Mouse (Mus musculus) ES-E14 (cell line): Measurements from ENCODE around the gene Cdk15. TPM values are rescaled to one million over a fixed set of nuclear protein-coding genes. Genes with fewer than 3 reads are reported as not detected.

Source experiments
- DNase-seq: peaks from one replicate; pipeline ENCODE4 v3.0.0-alpha.2; 2013; ENCODE audit warnings: low read depth, low spot score
- H3K27ac ChIP-seq: 2 replicates; pipeline ENCODE4 v1.5.1; 2012; ENCODE audit warnings: low read depth, mild to moderate bottlenecking, low read length, moderate library complexity, mixed read lengths; ENCODE audit not compliant: poor library complexity, insufficient read depth, severe bottlenecking
- H3K36me3 ChIP-seq: 2 replicates; pipeline ENCODE4 v1.6.1; 2012; ENCODE audit warnings: mild to moderate bottlenecking, low read length, moderate library complexity, mixed read lengths; ENCODE audit not compliant: control insufficient read depth, poor library complexity, insufficient read depth, severe bottlenecking
- H3K4me1 ChIP-seq, 2 experiments: fragments of 150-350 bp in 1 of 2; sonication (generic) in 1 of 2; 2 replicates each; pipeline ENCODE4 v1.6.1; 2012; ENCODE audit warnings: low read length in 2 of 2, mild to moderate bottlenecking in 1 of 2, mixed read lengths in 1 of 2; ENCODE audit not compliant: control insufficient read depth in 2 of 2, insufficient read depth in 2 of 2, poor library complexity in 1 of 2
- H3K4me3 ChIP-seq, 2 experiments: fragments of 150-350 bp in 1 of 2; sonication (generic) in 1 of 2; 2 replicates each; pipeline ENCODE4 v1.5.1; 2012; ENCODE audit warnings: low read length in 2 of 2, low read depth in 1 of 2, mild to moderate bottlenecking in 1 of 2, mixed read lengths in 1 of 2; ENCODE audit not compliant: insufficient read depth in 1 of 2, poor library complexity in 1 of 2, severe bottlenecking in 1 of 2
- H3K9ac ChIP-seq: 2 replicates; pipeline ENCODE4 v1.6.1; 2012; ENCODE audit warnings: low read depth, mild to moderate bottlenecking, low read length, mixed read lengths; ENCODE audit not compliant: poor library complexity, insufficient read depth, severe bottlenecking
- H3K9me3 ChIP-seq: fragments of 150-350 bp; sonication (generic); 2 replicates; pipeline ENCODE4 v1.6.1; 2012; ENCODE audit warnings: low read depth, mild to moderate bottlenecking, low read length; ENCODE audit not compliant: control insufficient read depth, insufficient read depth
- CHD2 ChIP-seq: IDR thresholded peaks from 2 replicates; pipeline ENCODE4 v1.6.1; 2014; ENCODE audit warnings: mild to moderate bottlenecking, low read depth, low read length, inconsistent platforms
- HCFC1 ChIP-seq: IDR thresholded peaks from 2 replicates; pipeline ENCODE4 v1.6.1; 2012; ENCODE audit warnings: low read length, inconsistent platforms, borderline replicate concordance; ENCODE audit not compliant: insufficient read depth
- MAFK ChIP-seq: IDR thresholded peaks from 2 replicates; pipeline ENCODE4 v1.6.1; 2014; ENCODE audit warnings: mild to moderate bottlenecking, low read depth, low read length, inconsistent platforms; ENCODE audit not compliant: insufficient read depth
- ZC3H11A ChIP-seq: IDR thresholded peaks from 2 replicates; pipeline ENCODE4 v1.6.1; 2012; ENCODE audit warnings: low read depth, mild to moderate bottlenecking, inconsistent platforms, low read length, borderline replicate concordance
- ZNF384 ChIP-seq: IDR thresholded peaks from 2 replicates; pipeline ENCODE4 v1.6.1; 2012; ENCODE audit warnings: low read depth, low read length, inconsistent platforms
- in situ Hi-C, 2 experiments: fragments of 600-800 bp; cut with MboI; formaldehyde crosslinking; loops; one replicate each; pipeline ENCODE4 v1.15.1; 2025; ENCODE audit warnings: low sequenced_read_pairs in 2 of 2, inconsistent platforms in 1 of 2; ENCODE audit not compliant: unreplicated experiment in 2 of 2
- total RNA-seq: library from RNA; depleted of rRNA; stranded (reverse); fragments of 300-350 nt; gene quantifications from 2 replicates; pipeline ENCODE4 v1.2.3, GENCODE M21; 2012

Gene Cdk15
- total RNA-seq, 1 experiment: 0.58 TPM

DNA sequence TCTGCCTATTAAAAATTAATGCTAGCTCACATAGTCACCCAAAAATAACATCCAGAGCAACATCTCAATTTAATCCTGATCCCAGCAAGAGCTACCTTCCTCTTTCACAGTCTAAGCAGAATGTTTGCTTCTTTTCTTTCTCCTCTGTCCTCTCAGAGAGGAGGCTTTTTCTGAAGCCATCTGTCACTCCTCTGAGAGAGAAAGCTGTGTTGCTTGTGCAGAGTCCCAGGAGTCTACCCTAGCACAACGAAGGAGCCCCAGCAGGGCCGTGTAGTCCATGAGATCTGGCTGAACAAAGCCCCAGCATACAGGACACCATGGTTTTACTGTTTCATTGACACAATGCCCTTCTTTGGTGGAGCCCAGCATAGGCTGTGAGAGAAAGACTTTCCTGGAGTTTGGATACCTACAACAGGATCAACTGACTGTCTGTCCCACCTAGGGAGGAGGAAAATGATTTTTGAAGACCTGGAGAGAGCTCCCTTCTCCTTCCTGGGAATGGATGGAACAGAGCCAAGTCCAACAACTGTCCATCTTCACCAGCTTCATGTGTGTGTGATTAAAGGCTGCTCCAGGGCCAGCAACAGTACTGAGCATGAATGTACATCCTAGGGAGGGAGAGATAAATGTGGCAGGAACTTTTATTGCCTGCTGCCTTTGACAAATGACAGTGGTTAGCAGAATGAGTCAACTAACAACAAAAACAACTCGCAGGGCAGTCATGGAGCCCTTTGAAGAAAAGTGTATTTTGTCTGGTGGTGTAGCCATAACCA is 131.0 kb downstream of the Cdk15 start:
- Histone ChIP-seq H3K9ac (no peak overlapping the region), H3K27ac (no peak overlapping the region), H3K9me3 (no peaks in the 10 kb centered on the region), H3K36me3 (no peaks in the 10 kb centered on the region), H3K4me3 (no peak overlapping the region), H3K4me1 (peaks cover 5 to 12% of the 10 kb centered on the region in 2 experiments; a peak in 2 of 4 replicates)
- in situ Hi-C loops: no loop called here
- DNase-seq: no peak
- TF ChIP-seq MAFK: no peak

GRCm38 (mm10) chr1:59389181-59389580 is 132.5 kb downstream of the Cdk15 start:
- in situ Hi-C loops: no loop called here
- peaks cover 2 to 8% of the 10 kb centered on the region in 2 experiments; a peak in 1 of 4 replicates for H3K4me1 ChIP-seq
- no peak for TF ChIP-seq MAFK
- TF ChIP-seq HCFC1: no peak
- peak; percentile 59; the same call in 1 of the 2 replicates for TF ChIP-seq ZNF384
- no peak for DNase-seq
- no peaks in the 10 kb centered on the region for H3K36me3 ChIP-seq
- H3K9ac ChIP-seq: no peak overlapping the region
- no peaks in the 10 kb centered on the region for H3K9me3 ChIP-seq
- no peak overlapping the region for H3K27ac ChIP-seq
- no peak overlapping the region for H3K4me3 ChIP-seq

GRCm38 (mm10) chr1:59391736-59392135 is 135.0 kb downstream of the Cdk15 start:
- H3K9me3 ChIP-seq: no peaks in the 10 kb centered on the region
- no peak for TF ChIP-seq ZC3H11A
- TF ChIP-seq MAFK: no peak
- no peak for TF ChIP-seq HCFC1
- no peak for TF ChIP-seq ZNF384
- no peak for TF ChIP-seq CHD2
- no peak overlapping the region for H3K9ac ChIP-seq
- in situ Hi-C loops: no loop called here
- DNase-seq: no peak
- H3K4me3 ChIP-seq: no peak overlapping the region
- H3K36me3 ChIP-seq: no peaks in the 10 kb centered on the region
- no peak overlapping the region for H3K27ac ChIP-seq
- peaks cover 10 to 22% of the 10 kb centered on the region in 2 experiments; a peak in 3 of 4 replicates for H3K4me1 ChIP-seq

DNA sequence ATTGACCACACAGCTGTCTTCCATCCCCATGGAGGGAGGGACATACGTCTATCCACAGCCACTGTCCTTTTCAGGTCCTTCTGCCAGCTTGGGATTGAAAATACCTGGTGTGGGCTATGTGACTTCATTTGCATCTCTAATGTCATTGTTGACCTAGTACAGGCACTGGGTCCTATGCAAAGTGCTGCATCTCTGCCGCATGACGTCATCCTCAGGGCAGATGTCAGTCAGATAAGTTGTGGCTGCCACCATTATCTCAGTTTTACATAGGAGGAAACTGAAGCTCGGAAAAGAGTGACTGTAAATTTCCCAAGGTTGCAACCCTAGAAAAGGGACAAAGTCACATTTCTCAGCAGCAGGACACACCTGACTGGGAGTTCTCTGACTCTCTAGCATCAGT is 137.4 kb downstream of the Cdk15 start:
- Histone ChIP-seq H3K36me3 (no peaks in the 10 kb centered on the region), H3K27ac (no peak overlapping the region), H3K4me1 (peaks cover 10 to 27% of the 10 kb centered on the region in 2 experiments; a peak in 3 of 4 replicates), H3K4me3 (no peak overlapping the region), H3K9ac (no peak overlapping the region), H3K9me3 (no peaks in the 10 kb centered on the region)
- TF ChIP-seq CHD2 (no peak), ZC3H11A (no peak), MAFK (no peak), ZNF384 (no peak), HCFC1 (no peak)
- no peak for DNase-seq
- in situ Hi-C loops: no loop called here

DNA sequence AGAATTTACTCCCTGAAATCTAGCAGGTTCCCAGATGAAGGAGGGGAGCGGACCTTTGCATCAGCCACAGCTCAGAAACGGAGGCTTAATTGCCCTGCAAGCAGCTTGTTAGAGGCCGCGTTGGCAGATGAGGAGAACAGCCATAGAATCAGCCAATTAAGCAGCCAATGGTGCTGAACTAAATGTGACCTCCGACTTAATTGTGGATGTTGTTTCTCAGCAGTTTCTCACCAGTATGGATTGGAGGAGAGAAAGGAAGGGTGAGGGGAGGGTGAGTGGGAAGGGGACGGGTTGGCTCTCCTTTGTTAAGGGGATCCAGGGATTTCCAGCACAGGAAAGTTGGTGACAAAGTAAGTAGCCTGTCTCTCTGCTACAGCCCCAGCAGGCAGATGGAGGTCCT is 137.9 kb downstream of the Cdk15 start:
- H3K9me3 ChIP-seq: no peaks in the 10 kb centered on the region
- no peaks in the 10 kb centered on the region for H3K36me3 ChIP-seq
- TF ChIP-seq ZC3H11A: no peak
- no peak for TF ChIP-seq HCFC1
- TF ChIP-seq ZNF384: no peak
- no peak for TF ChIP-seq CHD2
- TF ChIP-seq MAFK: no peak
- H3K27ac ChIP-seq: no peak overlapping the region
- DNase-seq: no peak
- no peak overlapping the region for H3K9ac ChIP-seq
- in situ Hi-C loops: no loop called here
- H3K4me1 ChIP-seq: peaks cover 10 to 31% of the 10 kb centered on the region in 2 experiments; a peak in 3 of 4 replicates
- H3K4me3 ChIP-seq: no peak overlapping the region; a peak in 1 of 4 replicates
